Mouse (Mus musculus): Measurements from ENCODE around the gene Baiap2. TPM values are rescaled to one million over a fixed set of nuclear protein-coding genes. Genes with fewer than 3 reads are reported as not detected.

Baiap2 gene
- polyA plus RNA-seq, 1 experiment: 0.18 TPM

- Histone ChIP-seq H3K9me3 (ENCODE audit: control insufficient read depth, low read length) (no peaks in the 10 kb centered on the region), H3K4me3 (replicated peaks) (no peak overlapping the region), H3K4me1 (ENCODE audit: control insufficient read depth) (peaks cover 3% of the 10 kb centered on the region; the same call in 1 of the 2 replicates), H3K36me3 (ENCODE audit: control insufficient read depth) (no peaks in the 10 kb centered on the region), H3K27me3 (ENCODE audit: control insufficient read depth) (peaks cover 8% of the 10 kb centered on the region)
- TF ChIP-seq TAL1 (IDR thresholded peaks at IDR 0.05; ENCODE audit: low read length) (no peak), GATA1 (IDR thresholded peaks at IDR 0.05; ENCODE audit: low read length) (no peak)
Observed at GRCm38 (mm10) chr11:120014758-120015157, 72.2 kb downstream of the Baiap2 start.

GRCm38 (mm10) chr11:120017011-120017410 is 74.4 kb downstream of the Baiap2 start:
- Histone ChIP-seq H3K4me1 (ENCODE audit: control insufficient read depth) (peaks cover 3% of the 10 kb centered on the region; the same call in 1 of the 2 replicates), H3K9me3 (ENCODE audit: control insufficient read depth, low read length) (no peaks in the 10 kb centered on the region), H3K4me3 (replicated peaks) (no peak overlapping the region), H3K36me3 (ENCODE audit: control insufficient read depth) (no peaks in the 10 kb centered on the region), H3K27me3 (ENCODE audit: control insufficient read depth) (peaks cover 4% of the 10 kb centered on the region; the same call in 1 of the 2 replicates)
- TF ChIP-seq TAL1 (IDR thresholded peaks at IDR 0.05; ENCODE audit: low read length) (no peak), GATA1 (IDR thresholded peaks at IDR 0.05; ENCODE audit: low read length) (no peak)

GRCm38 (mm10) chr11:120019542-120020440 is 77.2 kb downstream of the Baiap2 start:
- Histone ChIP-seq H3K27me3 (ENCODE audit: control insufficient read depth) (no peaks in the 10 kb centered on the region), H3K4me1 (ENCODE audit: control insufficient read depth) (no peaks in the 10 kb centered on the region), H3K4me3 (replicated peaks) (no peak overlapping the region), H3K36me3 (ENCODE audit: control insufficient read depth) (no peaks in the 10 kb centered on the region), H3K9me3 (ENCODE audit: control insufficient read depth, low read length) (no peaks in the 10 kb centered on the region)
- TF ChIP-seq TAL1 (IDR thresholded peaks at IDR 0.05; ENCODE audit: low read length): no peak
- TF ChIP-seq GATA1 (IDR thresholded peaks at IDR 0.05; ENCODE audit: low read length): no peak

- Histone ChIP-seq H3K4me1 (ENCODE audit: control insufficient read depth) (no peaks in the 10 kb centered on the region), H3K36me3 (ENCODE audit: control insufficient read depth) (no peaks in the 10 kb centered on the region), H3K9me3 (ENCODE audit: control insufficient read depth, low read length) (no peaks in the 10 kb centered on the region), H3K27me3 (ENCODE audit: control insufficient read depth) (no peaks in the 10 kb centered on the region), H3K4me3 (replicated peaks) (no peak overlapping the region)
- TF ChIP-seq GATA1 (IDR thresholded peaks at IDR 0.05; ENCODE audit: low read length) (no peak), TAL1 (IDR thresholded peaks at IDR 0.05; ENCODE audit: low read length) (no peak)
Observed at GRCm38 (mm10) chr11:120021367-120021766, 78.8 kb downstream of the Baiap2 start.

GRCm38 (mm10) chr11:120022216-120022615 is 79.7 kb downstream of the Baiap2 start:
- no peaks in the 10 kb centered on the region for H3K36me3 ChIP-seq (ENCODE audit: control insufficient read depth)
- no peak for TF ChIP-seq TAL1 (IDR thresholded peaks at IDR 0.05; ENCODE audit: low read length)
- no peak for TF ChIP-seq GATA1 (IDR thresholded peaks at IDR 0.05; ENCODE audit: low read length)
- no peak overlapping the region for H3K4me3 ChIP-seq (replicated peaks)
- H3K4me1 ChIP-seq (ENCODE audit: control insufficient read depth): no peaks in the 10 kb centered on the region
- no peaks in the 10 kb centered on the region for H3K27me3 ChIP-seq (ENCODE audit: control insufficient read depth)
- no peaks in the 10 kb centered on the region for H3K9me3 ChIP-seq (ENCODE audit: control insufficient read depth, low read length)

- no peaks in the 10 kb centered on the region for H3K36me3 ChIP-seq (ENCODE audit: control insufficient read depth)
- H3K4me3 ChIP-seq (replicated peaks): no peak overlapping the region
- no peaks in the 10 kb centered on the region for H3K27me3 ChIP-seq (ENCODE audit: control insufficient read depth)
- no peaks in the 10 kb centered on the region for H3K4me1 ChIP-seq (ENCODE audit: control insufficient read depth)
- TF ChIP-seq TAL1 (IDR thresholded peaks at IDR 0.05; ENCODE audit: low read length) (no peak), GATA1 (IDR thresholded peaks at IDR 0.05; ENCODE audit: low read length) (no peak)
- H3K9me3 ChIP-seq (ENCODE audit: control insufficient read depth, low read length): no peaks in the 10 kb centered on the region
Observed at GRCm38 (mm10) chr11:120022841-120023240, 80.3 kb downstream of the Baiap2 start.

GRCm38 (mm10) chr11:120026941-120027340 is 84.4 kb downstream of the Baiap2 start:
- H3K27me3 ChIP-seq (ENCODE audit: control insufficient read depth): no peaks in the 10 kb centered on the region
- TF ChIP-seq TAL1 (IDR thresholded peaks at IDR 0.05; ENCODE audit: low read length): no peak
- no peak for TF ChIP-seq GATA1 (IDR thresholded peaks at IDR 0.05; ENCODE audit: low read length)
- no peaks in the 10 kb centered on the region for H3K4me1 ChIP-seq (ENCODE audit: control insufficient read depth)
- no peaks in the 10 kb centered on the region for H3K36me3 ChIP-seq (ENCODE audit: control insufficient read depth)
- no peak overlapping the region for H3K4me3 ChIP-seq (replicated peaks)
- no peaks in the 10 kb centered on the region for H3K9me3 ChIP-seq (ENCODE audit: control insufficient read depth, low read length)

GRCm38 (mm10) chr11:120028319-120029092 is 85.9 kb downstream of the Baiap2 start:
- Histone ChIP-seq H3K27me3 (ENCODE audit: control insufficient read depth) (no peaks in the 10 kb centered on the region), H3K4me1 (ENCODE audit: control insufficient read depth) (no peaks in the 10 kb centered on the region), H3K4me3 (replicated peaks) (no peak overlapping the region), H3K36me3 (ENCODE audit: control insufficient read depth) (no peaks in the 10 kb centered on the region), H3K9me3 (ENCODE audit: control insufficient read depth, low read length) (no peaks in the 10 kb centered on the region)
- no peak for TF ChIP-seq GATA1 (IDR thresholded peaks at IDR 0.05; ENCODE audit: low read length)
- no peak for TF ChIP-seq TAL1 (IDR thresholded peaks at IDR 0.05; ENCODE audit: low read length)
